Mouse (Mus musculus) frontal cortex, postnatal 25 days (tissue): ENCODE measurements at regions not wholly inside any gene's neighbourhood (a gene's known extent, or its start where the extent isn't known, plus 50 kb on each side); places are given as distances from the start of the nearest gene placed in this dataset.
A peak's percentile ranks its signal among the peaks of the same experiment; 100 is the strongest.
"Not testable (repeated sequence)": the region's sequence is repeated elsewhere in the genome, so short reads cannot be mapped to it uniquely, and the experiment has no call there.

Experiments used
- DNase-seq, 2 experiments: peaks; one replicate each; pipeline ENCODE4 v3.0.0; 2022; ENCODE audit warnings: low spot score in 2 of 2

- not testable (repeated sequence) for DNase-seq
Observed at GRCm38 (mm10) chr1:157622156-157622555, 115.6 kb downstream of the Sec16b start.

- no peak for DNase-seq
Observed at GRCm38 (mm10) chr1:157632586-157632985, 126.1 kb downstream of the Sec16b start.

DNA sequence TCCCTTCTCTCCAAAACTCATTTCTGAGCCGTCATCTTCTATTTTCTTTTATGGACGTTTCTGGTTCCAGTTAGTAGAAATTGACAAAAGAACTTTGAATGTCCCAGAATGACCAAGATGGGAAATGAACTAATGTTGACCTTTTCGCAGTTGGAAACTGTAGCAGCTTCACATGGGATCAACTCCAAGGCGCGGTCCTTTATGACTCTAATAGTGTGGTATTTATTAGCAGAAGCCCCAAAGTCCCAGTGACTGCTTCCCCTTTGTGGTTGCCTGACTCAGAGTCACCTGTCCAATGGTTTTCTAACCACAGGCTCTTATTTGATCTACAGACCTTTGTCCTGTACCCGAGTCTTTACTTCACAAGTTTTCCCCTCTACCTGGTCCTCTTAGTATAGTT, 126.9 kb downstream of the Sec16b start:
- DNase-seq: no peak

GRCm38 (mm10) chr1:157635776-157636175, 129.2 kb downstream of the Sec16b start:
- DNase-seq: no peak

GRCm38 (mm10) chr1:157643524-157643923, 137.0 kb downstream of the Sec16b start:
- DNase-seq: no peak

- no peak for DNase-seq
Observed at GRCm38 (mm10) chr1:157645682-157646421, 139.3 kb downstream of the Sec16b start.

- DNase-seq: peak; percentile 4 to 15
Observed at GRCm38 (mm10) chr1:157655446-157655845, 148.9 kb downstream of the Sec16b start.

GRCm38 (mm10) chr1:157669626-157670025, 163.1 kb downstream of the Sec16b start:
- DNase-seq: no peak

- no peak for DNase-seq
Observed at GRCm38 (mm10) chr1:157684356-157684755, 177.8 kb downstream of the Sec16b start.

GRCm38 (mm10) chr1:157695198-157695597, 188.7 kb downstream of the Sec16b start:
- no peak for DNase-seq

- no peak for DNase-seq
Observed at GRCm38 (mm10) chr1:157703639-157704038, 197.1 kb downstream of the Sec16b start.

- no peak for DNase-seq
Observed at GRCm38 (mm10) chr1:157705364-157705763, 198.8 kb downstream of the Sec16b start.

GRCm38 (mm10) chr1:157707256-157707655, 200.7 kb downstream of the Sec16b start:
- DNase-seq: no peak

DNA sequence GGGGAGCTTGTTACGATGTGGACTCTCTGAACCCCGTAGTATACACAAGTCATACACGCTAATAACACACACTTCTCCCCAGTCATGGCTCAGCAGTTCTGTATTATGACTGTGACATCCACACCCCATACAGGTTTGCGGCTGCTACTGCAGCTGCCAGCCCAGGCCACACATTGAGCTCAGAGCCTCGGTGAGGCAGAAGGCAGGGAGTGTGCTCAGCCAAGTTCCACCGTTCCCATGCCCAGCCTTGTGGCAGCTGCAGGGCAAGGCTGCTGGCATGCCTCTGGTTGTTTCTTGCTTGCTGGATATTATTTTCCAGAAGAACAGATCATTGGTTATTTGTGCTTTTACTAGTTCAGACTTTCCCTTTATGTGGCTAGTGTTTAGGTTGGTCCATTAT, 202.6 kb downstream of the Sec16b start:
- no peak for DNase-seq

GRCm38 (mm10) chr1:157710870-157711269, 204.3 kb downstream of the Sec16b start:
- DNase-seq: no peak

DNA sequence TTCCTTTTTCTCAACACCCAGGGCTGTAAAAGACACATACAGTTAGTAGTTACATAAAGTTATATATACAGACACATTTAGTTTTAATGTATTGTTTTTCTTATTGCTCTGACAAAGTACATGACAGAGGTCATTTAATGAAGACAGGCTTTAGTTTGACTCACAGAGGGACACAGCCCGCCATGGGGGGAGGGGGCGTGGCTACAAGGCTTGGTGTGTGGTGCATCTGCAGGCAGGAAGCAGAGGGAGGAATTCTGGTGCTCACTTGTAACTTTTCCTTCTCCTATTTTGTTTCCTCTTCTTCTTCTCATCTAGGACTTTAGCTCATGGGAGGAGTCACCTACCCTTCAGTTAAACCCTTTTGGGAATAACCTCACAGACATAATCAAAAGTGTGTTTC, 206.0 kb downstream of the Sec16b start:
- DNase-seq: no peak

GRCm38 (mm10) chr1:157713851-157714250, 207.3 kb downstream of the Sec16b start:
- no peak for DNase-seq

DNA sequence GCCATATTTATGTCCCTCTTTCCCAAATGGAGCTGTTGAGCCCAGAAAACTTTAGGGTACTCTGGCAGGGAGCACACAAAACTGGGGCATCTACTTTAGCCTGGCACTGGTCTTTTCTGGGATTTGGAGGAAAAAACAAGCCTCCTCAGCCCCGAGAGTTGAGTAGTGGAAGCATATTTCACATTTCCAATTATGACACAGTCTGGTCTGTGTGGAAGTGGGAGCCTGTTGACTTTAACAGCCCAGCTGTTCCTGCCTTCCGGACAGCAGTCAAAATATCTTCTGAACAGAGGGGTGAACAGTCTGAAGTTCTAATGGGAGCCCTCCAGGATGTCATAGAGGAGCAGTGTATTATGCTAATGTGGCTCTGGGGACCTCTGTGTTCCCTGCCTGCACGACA, 209.1 kb downstream of the Sec16b start:
- no peak for DNase-seq

GRCm38 (mm10) chr1:157717131-157717530, 210.6 kb downstream of the Sec16b start:
- no peak for DNase-seq

DNA sequence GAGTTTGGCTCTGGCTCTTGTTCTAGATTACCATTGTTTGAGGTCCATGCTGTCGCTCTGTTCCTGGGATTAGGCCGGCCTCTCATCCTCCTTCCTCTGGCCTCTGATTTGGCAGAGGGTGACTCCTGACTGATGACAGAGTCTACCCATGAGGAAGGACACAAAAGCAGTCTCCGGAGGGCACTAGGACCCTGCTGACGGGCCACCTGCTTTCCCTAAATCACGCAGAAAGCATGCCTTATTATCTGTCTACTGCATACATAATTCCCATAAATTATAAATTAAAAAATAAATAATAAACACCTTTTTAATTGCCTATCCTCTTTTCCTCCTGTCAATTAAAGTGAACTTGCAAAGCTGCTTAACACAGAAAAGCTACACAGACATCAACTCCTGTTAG, 215.4 kb downstream of the Sec16b start:
- no peak for DNase-seq

DNA sequence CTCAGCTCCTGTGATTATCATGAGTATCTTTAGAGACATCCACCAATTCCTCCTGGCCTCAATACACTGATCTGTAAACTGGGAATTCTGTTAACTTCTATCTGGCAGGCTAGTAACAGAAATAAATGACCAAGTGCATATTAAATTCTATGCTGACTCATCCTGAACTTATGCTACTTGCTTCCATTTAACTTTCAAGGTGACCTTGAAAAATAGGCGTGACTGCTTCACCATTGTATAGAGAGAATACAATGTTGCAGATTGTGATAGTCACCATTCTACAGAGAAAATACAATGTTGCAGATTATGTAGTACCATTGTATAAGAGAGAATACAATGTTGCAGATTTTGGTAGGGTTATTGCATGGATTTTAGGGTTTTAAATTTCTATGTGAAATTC, 224.6 kb downstream of the Sec16b start:
- DNase-seq: no peak

GRCm38 (mm10) chr1:157740725-157741665, 234.5 kb downstream of the Sec16b start:
- no peak for DNase-seq

DNA sequence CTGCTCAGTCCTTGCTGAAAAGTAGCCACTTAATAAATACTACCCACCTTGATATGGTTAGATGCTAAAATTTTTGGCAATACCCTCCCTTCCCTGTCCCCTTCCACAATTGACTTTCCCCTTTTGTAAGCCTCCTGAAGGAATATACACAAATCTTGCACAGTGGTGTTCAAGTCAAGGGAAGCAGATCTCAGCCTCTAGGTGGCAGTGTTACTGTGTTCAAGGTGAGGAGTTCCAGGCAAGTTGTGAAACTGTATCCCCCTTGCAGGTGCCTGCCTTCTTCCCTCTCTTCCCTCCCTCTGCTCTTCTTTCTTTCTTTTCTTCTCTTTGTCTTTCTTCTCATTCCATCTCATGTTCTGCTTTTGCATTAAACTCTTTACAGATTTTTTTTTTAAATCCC, 239.1 kb downstream of the Sec16b start:
- peak; percentile 42 to 68 for DNase-seq
